Mouse (Mus musculus) gastrocnemius, adult 8-10 months (tissue): ENCODE results near the gene Bdh1. TPM values are rescaled to one million over a fixed set of nuclear protein-coding genes. Genes with fewer than 3 reads are reported as not detected.

Experiments used
- DNase-seq, 2 experiments: peaks; one replicate each; pipeline ENCODE4 v3.0.0; 2022; ENCODE audit warnings: low spot score in 2 of 2
- total RNA-seq, 4 experiments: library from RNA; stranded (reverse); gene quantifications; 2 replicates each; pipeline ENCODE4 v1.2.4; 2022

The Bdh1 gene
- total RNA-seq, 4 experiments from 2014 or later: 59.5 to 93.6 (median 76.7) TPM

- DNase-seq: no peak
Observed at GRCm38 (mm10) chr16:31428335-31428674, 6.2 kb downstream of the Bdh1 start.

- DNase-seq: no peak
Observed at GRCm38 (mm10) chr16:31428675-31429470, 6.8 kb downstream of the Bdh1 start.

DNA sequence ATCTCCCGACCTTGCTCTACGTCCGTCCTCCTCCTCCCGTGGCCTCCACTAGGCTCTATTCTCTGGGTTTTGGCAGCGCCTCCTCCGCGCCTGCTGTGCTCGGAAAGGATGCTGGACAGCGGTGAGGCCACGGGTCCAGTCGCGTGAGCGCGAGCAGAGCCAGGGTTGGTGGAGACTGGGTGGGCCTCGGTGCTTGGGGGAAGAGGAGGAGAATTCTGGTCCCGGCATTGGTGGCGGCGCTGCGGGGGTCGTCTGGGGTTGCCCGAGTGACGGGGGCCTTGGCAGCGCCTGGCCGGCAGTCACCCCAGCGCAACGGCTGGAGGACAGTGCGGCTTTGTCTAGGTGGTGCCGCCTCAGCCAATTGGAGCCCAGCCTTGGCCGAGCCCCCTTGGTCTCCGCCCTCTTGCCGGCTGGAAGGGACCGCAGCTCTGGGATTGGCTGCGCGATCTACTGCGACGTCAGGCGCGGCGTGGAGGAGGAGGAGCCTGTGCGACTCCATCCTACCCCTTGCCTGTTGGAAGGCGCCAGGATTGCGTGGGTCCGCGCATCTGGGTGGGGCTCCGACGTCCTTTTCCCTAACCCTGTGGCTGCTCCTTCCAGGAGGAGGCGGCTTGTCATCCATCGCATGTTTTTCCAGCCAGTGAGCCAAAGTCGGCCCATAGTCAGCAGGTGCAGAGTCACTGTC lies 7.5 kb downstream of the Bdh1 start:
- peak; percentile 70 to 74 for DNase-seq

- no peak for DNase-seq
Observed at GRCm38 (mm10) chr16:31433466-31434110, 11.5 kb downstream of the Bdh1 start.

DNA sequence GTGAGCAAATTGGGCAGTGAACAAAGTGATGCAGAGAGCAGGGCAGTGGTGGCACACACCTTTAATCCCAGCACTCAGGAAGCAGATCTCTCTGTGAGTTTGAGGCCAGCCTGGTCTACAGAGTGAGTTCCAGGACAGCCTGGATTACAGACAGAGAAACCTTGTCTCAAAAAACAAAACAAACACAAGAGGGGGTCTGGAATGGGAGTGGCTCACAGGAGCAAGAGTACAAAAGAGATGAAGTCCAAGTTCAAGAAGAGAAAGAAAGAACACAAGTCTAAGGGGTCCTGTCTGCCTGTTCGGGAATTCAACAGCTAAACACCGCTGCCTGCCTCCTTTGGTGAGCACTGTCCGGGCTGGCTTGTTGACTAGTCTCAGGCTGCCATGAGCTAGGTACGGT lies 13.1 kb downstream of the Bdh1 start:
- no peak for DNase-seq

- no peak for DNase-seq
Observed at GRCm38 (mm10) chr16:31436085-31436484, 14.0 kb downstream of the Bdh1 start.

GRCm38 (mm10) chr16:31437358-31437757 lies 15.3 kb downstream of the Bdh1 start:
- no peak for DNase-seq

GRCm38 (mm10) chr16:31439529-31439928 lies 17.4 kb downstream of the Bdh1 start:
- DNase-seq: no peak

- DNase-seq: no peak
Observed at GRCm38 (mm10) chr16:31440046-31440445, 18.0 kb downstream of the Bdh1 start.

DNA sequence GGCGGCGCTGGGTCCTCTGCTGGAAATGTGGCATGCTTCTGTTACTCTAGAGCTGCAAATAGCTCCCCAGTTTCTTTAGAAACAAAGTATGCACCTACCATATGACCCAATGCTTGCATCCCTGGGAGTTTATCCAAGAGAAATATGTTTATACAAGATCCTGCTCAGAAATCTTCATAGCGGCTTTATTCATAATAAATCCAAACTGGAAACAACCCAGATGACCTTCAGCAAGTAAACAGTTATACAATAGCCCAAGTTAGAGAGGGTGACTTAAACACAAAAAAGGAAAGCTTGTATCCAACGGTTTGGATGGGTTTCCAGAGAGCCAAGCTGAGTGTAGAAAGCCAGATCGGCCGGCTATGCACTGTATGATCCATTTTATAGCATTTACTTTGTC lies 22.4 kb downstream of the Bdh1 start:
- DNase-seq: no peak

GRCm38 (mm10) chr16:31446067-31446853 lies 24.2 kb downstream of the Bdh1 start:
- no peak for DNase-seq

- DNase-seq: no peak
Observed at GRCm38 (mm10) chr16:31449973-31450372, 27.9 kb downstream of the Bdh1 start.

GRCm38 (mm10) chr16:31451235-31451634 lies 29.2 kb downstream of the Bdh1 start:
- DNase-seq: no peak

DNA sequence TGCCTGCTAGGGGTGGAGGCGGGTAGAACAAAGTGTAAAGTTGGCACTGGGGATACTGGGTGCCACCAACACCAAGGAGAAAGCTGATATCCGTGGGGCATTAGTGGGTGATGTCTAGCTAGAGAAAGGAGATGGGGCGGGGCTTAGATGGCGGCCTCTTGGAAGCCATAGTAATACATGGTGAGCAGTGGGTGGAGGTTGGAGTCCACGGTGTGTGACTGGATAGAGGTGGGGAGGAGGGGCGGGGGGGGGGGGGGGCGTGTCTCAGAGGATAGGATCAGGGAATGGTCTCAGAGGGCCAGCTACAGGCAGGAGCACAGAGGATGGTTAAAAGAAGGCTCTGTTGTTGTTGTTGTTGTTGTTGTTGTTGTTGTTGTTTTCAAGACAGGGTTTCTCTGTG lies 30.4 kb downstream of the Bdh1 start:
- no peak for DNase-seq

DNA sequence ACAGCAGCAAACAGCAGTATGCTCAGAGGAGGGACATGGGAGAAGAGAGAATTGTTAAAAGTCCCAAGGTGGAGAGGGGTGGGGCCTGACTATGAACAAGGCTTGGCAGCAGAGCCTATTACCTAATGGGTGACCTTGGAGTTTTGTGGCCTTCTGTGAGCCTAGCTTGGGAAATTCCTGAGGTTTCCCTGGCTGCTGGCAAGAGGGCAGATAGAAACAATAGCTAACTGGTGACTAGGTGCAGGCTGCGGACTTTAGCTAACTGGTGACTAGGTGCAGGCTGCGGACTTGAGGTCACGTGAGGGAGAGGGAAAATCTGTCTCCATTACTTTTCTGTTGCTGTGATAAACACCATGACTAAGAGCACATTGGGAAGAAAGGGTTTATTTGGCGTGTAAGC lies 31.9 kb downstream of the Bdh1 start:
- DNase-seq: no peak

DNA sequence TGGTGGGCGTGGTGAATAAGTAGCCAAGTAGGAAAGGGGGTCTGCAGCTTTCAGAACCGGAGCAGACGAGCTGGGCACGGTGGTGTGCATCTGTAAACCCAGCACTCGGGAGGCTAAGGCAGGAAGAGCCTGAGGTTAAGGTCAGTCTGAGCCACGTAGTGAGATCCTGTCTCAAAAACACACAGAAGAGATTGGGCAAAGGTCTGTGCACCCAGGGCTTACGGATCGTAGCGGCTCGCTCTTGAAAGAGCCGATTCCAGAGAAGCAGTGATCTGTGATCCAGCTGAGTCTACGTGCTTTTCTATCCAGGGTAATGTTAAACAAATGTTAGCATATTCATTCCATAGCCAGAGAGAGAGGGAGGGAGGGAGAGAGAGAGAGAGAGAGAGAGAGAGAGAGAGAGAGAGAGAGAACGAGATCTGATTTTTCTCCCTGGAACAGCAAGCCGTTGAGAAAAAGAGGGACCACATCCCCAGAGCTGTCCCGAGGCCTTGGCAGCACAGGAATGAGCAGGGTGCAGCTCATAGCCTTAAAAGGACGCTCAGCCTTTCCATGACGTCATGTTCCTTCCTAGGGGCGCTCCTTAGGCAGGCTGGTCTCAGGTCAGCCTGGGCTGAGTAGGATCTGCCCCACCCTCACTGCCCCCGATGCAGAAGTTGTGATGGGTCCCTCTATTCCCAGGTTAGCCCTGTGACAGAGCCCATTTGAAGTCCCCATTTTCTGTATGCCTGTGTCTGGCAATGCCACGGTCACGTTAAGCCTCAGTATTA lies 33.4 kb downstream of the Bdh1 start:
- no peak for DNase-seq

- DNase-seq: peak; percentile 34 to 45
Observed at GRCm38 (mm10) chr16:31458229-31458918, 36.3 kb downstream of the Bdh1 start.

DNA sequence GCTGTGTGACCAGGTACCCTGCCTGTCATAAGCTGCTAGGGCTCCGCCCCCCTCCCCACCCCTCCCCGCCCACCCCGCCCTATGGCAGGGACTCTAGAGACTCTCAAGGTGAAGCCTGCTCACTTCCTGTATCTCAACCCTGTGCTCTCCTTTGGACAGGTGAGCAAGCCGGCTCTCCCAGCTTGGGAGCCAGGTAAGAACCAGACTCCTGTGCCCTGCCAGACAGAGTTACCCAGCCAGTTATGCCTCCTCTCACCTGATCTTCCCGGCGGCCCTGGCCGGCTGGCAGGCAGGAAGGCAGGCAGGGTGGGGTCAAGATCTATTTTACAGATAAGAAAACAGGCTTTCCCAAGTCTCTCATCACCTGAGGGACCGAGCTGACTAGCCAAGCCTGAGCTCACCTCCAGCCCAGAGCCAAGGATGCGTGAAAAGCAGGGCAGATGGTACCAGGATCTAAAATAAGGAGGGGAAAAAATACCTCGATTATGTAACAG lies 37.9 kb downstream of the Bdh1 start:
- DNase-seq: no peak

DNA sequence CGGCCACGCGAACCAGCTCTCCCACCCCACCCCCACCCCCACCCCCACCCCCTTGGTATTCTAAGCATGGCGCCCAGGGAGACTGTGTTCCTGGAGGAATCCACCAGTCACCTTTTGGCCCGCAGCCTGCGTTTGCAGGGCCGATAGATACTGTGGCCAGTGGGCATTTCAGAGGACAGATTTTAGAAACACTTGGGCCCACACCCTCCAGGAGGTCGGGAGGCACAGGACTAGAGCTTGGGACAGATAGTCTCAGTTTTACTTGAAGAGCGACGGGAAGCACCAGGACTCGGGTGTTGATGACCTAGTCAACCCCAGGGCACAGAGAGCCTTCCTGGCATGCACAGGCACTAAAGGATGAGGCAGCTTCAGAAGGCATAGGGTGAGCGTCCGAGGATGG lies 38.4 kb downstream of the Bdh1 start:
- DNase-seq: no peak

GRCm38 (mm10) chr16:31461046-31461445 lies 39.0 kb downstream of the Bdh1 start:
- DNase-seq: no peak
